Mouse (Mus musculus): Measurements from ENCODE around the gene Trib3.

Trib3 gene

GRCm38 (mm10) chr2:152346776-152347465 lies 3.1 kb upstream of the Trib3 start:
- peak in 1 of 2 experiments; percentile 29 for DNase-seq (ENCODE audit: low spot score in 2 of 2)

- DNase-seq (ENCODE audit: low spot score in 2 of 2): no peak
These were observed 1.6 kb upstream of the Trib3 start for GRCm38 (mm10) chr2:152345393-152345792.

DNA sequence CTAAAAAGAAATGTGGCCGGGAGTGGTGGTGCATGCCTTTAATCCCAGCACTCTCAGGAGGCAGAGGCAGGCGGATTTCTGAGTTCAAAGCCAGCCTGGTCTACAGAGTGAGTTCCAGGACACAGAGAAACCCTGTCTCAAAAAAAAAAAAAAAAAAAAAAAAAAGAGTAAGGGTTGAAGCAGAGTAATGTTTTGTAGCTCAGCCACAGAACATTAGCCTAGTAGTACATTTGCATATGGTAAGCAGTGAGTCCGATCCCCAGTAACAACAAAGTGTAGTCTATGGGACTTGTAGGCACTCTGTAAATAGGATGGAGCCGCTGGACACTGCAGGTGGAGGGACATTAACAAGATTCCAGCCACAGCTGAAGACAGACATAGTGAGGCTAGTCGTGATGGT lies 1.1 kb upstream of the Trib3 start:
- DNase-seq (ENCODE audit: low spot score in 2 of 2): no peak

DNA sequence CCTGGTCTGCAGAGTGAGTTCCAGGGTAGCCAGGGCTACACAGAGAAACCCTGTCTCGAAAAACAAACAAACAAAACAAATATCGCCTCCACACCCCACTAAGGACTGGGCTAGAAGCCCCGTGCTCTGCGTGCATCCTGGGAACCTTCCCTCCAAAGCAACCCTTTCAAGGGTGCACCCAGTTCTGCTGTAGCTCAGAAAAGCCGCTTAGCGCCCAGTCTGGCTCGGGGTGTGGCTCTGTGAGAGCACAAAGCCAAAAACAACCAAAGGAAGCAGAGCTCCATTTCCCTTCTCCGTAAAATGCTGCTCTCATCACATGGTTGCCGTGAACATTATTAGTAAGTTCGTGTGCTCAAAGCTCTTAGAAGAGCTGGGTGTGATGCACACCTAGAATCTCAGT lies 529 bp upstream of the Trib3 start:
- DNase-seq (ENCODE audit: low spot score in 2 of 2): peak in 1 of 2 experiments; percentile 18

DNA sequence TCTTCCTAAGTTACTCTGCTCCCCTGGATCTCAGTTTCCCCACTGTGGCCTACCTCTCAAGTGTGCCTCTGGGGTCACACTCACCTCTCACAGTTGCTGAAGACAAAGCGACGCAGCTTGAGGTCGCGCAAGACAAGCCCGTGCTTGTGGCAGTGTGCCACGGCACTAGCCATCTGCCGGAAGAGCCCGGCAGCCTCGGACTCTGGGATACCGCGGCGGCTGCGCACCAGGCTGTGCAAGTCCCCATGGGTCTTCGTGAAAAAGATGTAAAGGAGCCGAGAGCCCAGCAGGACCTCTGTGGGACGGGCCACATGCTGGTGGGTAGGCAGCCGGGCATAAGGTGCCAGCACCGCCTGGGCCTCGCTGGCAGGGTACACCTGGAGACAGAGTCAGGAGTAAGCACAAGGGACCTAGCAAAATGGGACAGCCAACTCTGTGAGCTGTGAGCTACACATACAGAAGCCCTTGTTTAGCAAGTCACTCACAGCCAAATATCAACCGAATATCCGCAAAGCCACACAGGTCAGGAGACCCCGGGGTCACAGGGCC lies 4.1 kb downstream of the Trib3 start:
- no peak for DNase-seq (ENCODE audit: low spot score in 2 of 2)

- DNase-seq (ENCODE audit: low spot score in 2 of 2): no peak
These were observed 5.5 kb downstream of the Trib3 start for GRCm38 (mm10) chr2:152338319-152338718.

- no peak for DNase-seq (ENCODE audit: low spot score in 2 of 2)
These were observed 6.1 kb downstream of the Trib3 start for GRCm38 (mm10) chr2:152337591-152338212.

DNA sequence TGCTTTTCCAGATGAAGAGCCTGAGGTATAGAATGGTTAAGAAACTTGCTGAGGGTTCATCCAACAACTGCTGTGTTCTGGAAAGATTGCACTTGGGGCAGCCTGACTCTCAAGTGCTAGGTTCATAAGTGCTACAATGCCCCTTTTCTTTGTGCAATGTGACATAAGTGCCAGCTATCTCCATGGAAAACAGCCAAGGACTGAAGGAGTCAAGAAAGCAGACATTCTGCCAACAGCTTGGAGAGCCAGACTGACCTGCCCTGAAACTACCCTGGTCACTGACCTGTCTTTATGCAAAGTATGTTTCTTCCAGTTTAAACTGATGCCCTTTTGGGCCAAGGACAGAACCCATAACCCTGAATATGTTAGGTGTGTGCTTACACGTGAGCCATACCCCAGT lies 7.0 kb downstream of the Trib3 start:
- no peak for DNase-seq (ENCODE audit: low spot score in 2 of 2)

- no peak for DNase-seq (ENCODE audit: low spot score in 2 of 2)
These were observed 8.5 kb downstream of the Trib3 start for GRCm38 (mm10) chr2:152335289-152335820.

DNA sequence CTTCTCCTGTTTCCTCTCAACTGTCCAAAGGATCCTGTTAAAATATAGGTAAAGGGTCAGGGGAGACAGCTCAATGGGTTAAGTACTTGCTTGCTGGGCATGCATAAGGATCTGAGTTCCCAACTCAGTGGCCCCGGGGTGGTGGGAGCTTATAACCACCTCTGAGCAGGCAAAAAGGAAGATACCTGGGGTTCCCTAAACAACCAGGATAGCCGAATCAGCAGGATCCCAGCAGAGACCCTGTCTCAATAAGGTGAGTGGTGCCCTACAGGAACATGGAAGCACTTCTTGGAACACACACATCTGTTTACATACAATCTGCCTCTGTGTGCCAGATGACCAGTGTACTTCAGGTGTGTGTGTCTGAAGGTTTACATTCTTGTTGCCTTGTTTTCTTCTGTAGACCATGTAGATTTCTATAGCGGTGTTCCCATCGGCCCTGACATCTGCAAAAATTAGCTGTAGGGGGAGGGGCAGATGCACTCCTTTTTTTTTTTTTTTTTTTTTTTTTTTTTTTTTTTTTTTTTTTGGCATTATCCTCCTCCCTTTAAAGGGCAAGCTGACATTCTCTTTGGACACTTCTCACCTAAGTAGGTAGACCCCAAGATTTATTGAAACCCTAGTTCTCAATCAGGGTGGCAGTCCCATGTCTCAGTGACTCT lies 10.4 kb downstream of the Trib3 start:
- no peak for DNase-seq (ENCODE audit: low spot score in 2 of 2)

DNA sequence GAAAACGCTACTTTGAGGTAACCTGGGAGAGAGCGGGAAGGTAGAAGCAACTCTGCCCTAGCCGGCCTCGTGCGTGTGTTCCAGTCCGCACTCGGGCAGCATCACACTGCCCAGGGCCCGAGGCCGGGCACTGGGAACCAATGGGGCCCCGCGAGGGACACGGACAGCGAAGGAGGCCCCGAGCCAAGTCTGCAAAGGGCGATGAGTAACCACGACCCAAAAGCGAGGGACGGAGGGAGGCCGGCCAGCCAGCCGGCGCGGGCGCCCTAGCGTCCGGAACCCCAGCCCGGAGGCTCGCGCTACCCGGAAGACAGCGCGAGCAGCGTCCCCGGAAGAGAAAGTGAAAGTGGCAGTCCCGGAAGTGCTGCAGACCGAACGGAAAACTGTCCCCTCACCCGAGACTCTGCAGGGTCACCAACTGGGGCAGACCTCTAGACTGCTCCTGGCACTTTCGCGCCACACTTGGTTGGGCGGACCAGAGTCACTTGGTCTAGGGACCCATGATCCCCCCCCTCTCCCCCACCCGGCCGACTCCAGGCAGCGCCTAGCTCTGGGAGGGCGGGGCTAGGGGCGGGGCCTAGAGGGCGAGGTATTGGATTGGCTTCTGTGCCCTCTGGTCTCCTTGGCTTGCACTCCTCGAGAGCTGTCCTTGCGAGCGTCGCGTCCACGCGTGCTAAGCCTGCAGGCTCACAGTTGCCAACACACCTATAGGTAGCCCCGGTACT lies 11.6 kb downstream of the Trib3 start, which contains the start of gene Rbck1:
Gene Rbck1 (minus strand): TSS at position 553 of the 725 bp plus-strand sequence.
- DNase-seq (ENCODE audit: low spot score in 2 of 2): peak; percentile 85 to 87

DNA sequence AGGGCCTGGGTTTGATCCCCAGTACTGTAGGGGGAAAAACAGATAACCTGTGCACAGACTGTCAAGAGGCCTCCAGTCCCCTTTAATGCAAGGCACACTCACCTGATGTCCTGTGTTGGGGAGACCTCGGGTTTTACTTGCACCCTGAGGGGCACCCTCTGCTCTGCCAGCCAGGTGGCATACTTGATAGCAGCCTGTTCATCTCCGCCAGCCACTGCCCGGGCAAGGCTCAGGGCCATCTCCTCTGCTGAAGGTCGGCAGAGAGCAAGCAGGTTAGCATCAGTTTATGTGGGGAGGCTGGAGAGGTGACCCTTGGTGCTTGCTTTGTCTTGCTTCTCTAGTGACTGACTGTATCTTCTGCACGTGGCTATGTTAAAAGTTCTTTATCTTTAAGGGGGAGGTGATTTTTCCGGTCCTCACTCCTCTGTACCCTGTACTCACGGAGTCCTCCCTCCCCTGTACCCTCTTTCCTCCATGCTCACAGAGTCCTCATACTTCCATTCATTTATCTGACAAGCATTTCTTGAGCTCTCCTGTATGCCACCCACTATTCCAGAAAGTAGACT lies 12.9 kb downstream of the Trib3 start:
- no peak for DNase-seq (ENCODE audit: low spot score in 2 of 2)

DNA sequence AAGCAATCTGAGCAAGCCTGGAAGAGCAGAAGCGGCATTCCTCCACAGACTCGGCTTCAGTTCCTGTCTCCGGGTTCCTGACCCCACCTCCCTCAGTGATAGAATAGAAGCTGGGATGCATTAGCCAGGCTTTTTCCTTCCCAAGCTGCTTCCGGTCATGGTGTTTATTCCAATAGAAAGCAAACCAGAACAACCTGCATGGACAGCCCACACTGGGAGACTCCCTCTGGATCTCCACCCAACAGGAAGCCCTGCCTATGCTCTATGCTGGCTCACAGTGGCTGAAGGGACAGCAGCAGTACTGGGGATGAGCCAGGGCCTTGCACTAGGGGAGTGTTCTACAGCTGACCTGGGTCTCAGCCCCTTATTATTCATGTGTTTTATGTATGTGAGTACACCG lies 15.9 kb downstream of the Trib3 start:
- DNase-seq (ENCODE audit: low spot score in 2 of 2): no peak

DNA sequence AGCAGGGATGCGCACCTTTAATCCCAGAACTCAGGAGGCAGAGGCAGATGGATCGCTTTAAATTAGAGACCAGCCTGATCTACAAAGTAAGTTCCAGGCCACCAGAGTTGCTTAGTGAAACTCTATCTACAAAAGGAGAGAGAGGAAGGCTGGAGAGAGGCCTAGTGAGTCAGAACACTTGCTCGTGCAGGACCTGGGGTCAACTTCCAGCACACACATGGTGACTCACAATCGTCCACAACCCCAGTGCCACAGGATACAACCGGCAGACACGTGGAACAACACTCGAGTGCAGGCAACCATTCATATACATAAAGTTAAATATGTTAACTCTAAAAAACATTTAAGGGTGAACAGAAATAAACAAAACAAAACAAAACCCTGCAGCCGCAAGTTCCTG lies 17.2 kb downstream of the Trib3 start:
- no peak for DNase-seq (ENCODE audit: low spot score in 2 of 2)

DNA sequence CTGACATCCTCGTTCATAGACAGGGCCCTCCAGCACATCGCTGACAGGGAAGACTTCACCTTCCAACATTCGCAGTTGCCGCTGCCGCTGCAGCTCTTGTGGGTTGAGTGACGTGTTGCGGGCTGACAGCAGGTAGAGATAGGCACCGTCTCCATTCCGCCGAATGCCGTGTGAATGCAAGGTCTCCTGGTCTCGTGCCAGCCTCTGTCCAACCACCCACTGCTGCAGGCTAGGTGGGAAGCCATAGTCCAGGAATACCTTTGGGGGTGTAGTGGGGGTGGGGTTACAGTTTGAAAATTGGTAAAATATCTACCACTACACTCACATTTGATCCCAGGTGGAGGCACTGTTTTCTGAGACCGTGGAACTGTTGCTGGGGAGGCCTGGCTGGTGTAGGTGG lies 17.7 kb downstream of the Trib3 start:
- no peak for DNase-seq (ENCODE audit: low spot score in 2 of 2)

DNA sequence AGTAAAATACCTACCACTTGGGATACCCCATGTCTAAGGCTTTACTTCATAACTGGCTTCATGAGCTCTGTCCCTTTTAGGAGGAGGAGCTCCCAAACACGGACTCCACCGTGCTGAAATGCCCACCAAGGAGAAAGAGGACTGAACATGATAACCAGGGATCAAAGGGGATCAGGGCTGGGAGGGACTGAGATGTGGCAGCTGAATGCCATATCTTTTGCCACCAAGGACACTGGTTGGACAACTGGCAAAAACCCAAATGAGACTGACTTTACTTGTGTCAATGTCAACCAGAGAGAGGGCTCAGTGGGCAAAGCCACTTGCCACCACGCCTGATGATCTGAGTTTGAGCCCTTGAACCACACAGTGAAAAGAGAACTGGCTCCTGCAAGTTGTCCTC lies 19.0 kb downstream of the Trib3 start:
- no peak for DNase-seq (ENCODE audit: low spot score in 2 of 2)

GRCm38 (mm10) chr2:152323971-152324370 lies 19.9 kb downstream of the Trib3 start:
- DNase-seq (ENCODE audit: low spot score in 2 of 2): no peak

GRCm38 (mm10) chr2:152322198-152322597 lies 21.6 kb downstream of the Trib3 start:
- DNase-seq (ENCODE audit: low spot score in 2 of 2): no peak

- no peak for DNase-seq (ENCODE audit: low spot score in 2 of 2)
These were observed 22.3 kb downstream of the Trib3 start for GRCm38 (mm10) chr2:152321558-152321957.

GRCm38 (mm10) chr2:152317054-152317453 lies 26.8 kb downstream of the Trib3 start:
- DNase-seq (ENCODE audit: low spot score in 2 of 2): no peak

DNA sequence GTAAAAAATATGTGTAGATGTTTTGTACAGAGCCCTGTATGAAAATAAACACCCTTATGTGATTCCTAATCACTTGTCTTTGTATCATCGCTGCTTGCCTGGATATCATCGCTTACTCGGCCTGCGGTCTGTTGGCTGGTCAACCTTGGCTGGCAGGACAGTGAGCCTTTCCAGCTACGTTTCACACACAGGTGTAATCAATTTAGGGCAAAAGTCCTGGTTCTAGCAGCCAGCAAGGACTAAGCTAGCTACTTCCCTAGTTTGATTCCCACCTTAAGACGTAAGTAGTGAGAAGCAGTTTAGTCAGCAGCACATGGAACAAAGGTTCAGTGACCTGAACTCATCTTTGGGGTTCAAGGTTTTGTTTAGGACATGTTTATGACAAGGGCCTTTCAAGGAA lies 29.9 kb downstream of the Trib3 start:
- DNase-seq (ENCODE audit: low spot score in 2 of 2): no peak

Data from spleen, postnatal 36 days (tissue).